In genomic region chr13:36174101-36174500, GRCm38 (mm10) we compare ENCODE assay signal across 16 mouse cellular contexts.
"Had no signal": no experiment of that assay in that cellular context is flagged by ENCODE, and none has a peak within 500 bp of the region (broad histone marks: within the 10 kb centered on the region; RNA-seq: fewer than 3 reads in every experiment).

No protein-coding gene starts in this region.

- H3K4me1 ChIP-seq: limb, embryonic 12.5 days; limb, embryonic 15.5 days; neural tube, embryonic 12.5 days; neural tube, embryonic 15.5 days had no signal

- H3K27ac ChIP-seq: hindbrain, postnatal 0 days; limb, embryonic 12.5 days; limb, embryonic 15.5 days; liver, embryonic 14.5 days; neural tube, embryonic 12.5 days; neural tube, embryonic 15.5 days had no signal

- DNase-seq: kidney, adult 18-20 months; kidney, adult 9 months; kidney, postnatal 14 days; kidney, postnatal 4 days; left cerebral cortex, postnatal 4 days; liver, postnatal 0 days; midbrain, embryonic 14.5 days had no signal

- H3K27me3 ChIP-seq: limb, embryonic 12.5 days; limb, embryonic 15.5 days; megakaryocyte, embryonic 14.5 days; neural tube, embryonic 12.5 days; neural tube, embryonic 15.5 days had no signal

- ATAC-seq: hindbrain, postnatal 0 days; inflammation-experienced regulatory T-cells, adult 6 months; intestine, embryonic 16.5 days; liver, postnatal 0 days had no signal

- H3K4me3 ChIP-seq: limb, embryonic 12.5 days; limb, embryonic 15.5 days; megakaryocyte, embryonic 14.5 days; neural tube, embryonic 12.5 days; neural tube, embryonic 15.5 days had no signal

- H3K36me3 ChIP-seq: limb, embryonic 12.5 days; limb, embryonic 15.5 days; neural tube, embryonic 12.5 days; neural tube, embryonic 15.5 days had no signal
